Mouse (Mus musculus): Measurements from ENCODE around the gene Cd24a. TPM values are rescaled to one million over a fixed set of nuclear protein-coding genes. Genes with fewer than 3 reads are reported as not detected.

Cd24a gene
- polyA plus RNA-seq, 1 experiment, result 186 TPM

DNA sequence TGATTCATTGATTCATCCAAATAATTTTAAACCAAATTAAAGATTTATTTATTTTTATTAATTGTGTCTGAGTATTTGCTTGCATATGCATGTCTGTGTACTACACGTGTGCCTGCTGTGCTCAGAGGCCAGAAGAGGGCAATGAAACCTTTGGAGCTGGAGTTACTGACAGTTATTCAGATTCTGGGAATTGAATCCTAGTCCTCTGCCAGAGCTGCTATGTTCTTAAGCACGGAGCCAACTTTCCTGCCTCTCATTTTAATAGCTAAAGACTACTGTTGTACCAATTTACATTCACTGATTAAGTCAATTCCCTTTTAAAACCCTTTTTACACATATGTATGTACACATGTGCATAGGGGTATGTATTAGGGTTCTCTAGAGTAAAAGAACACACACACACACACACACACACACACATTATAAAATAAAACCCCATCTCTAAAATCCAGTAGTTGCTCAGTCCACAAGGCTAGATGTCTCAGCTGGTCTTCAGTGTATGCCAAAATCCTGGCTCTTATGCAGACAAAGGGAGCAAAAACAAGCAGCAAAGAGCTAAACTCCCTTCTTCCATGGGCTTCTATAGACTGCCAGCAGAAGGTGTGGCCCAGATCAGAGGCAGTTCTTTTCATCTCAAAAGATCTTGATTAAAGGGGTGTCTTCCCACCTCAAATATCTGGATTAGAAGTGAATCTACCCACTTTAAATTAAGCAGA, 53.7 kb downstream of the Cd24a start:
- Histone ChIP-seq H3K4me1 (ENCODE audit: control insufficient read depth, insufficient read depth, low read length) (peaks cover 4% of the 10 kb centered on the region; the same call in 1 of the 2 replicates), H3K27ac (ENCODE audit: insufficient read depth, low read depth, low read length) (no peak overlapping the region), H3K36me3 (ENCODE audit: control insufficient read depth, insufficient read depth, low read length) (no peaks in the 10 kb centered on the region), H3K27me3 (replicated peaks; ENCODE audit: control insufficient read depth, insufficient read depth, low read length) (no peaks in the 10 kb centered on the region), H3K4me3 (ENCODE audit: insufficient read depth, low read depth, low read length) (no peak overlapping the region)
- DNase-seq, result no peak
- 68% methylated on average over 2 of the region's 2 CpGs for WGBS
- TF ChIP-seq CTCF (conservative IDR thresholded peaks at IDR 0.05; ENCODE audit: insufficient read depth, insufficient read length, low read depth, low read length) (0 out of 2 replicates have a peak, but pooled peaks have one; percentile 4), POLR2A (IDR thresholded peaks at IDR 0.05; ENCODE audit: low read depth, low read length) (no peak)

GRCm38 (mm10) chr10:43633117-43633516, 55.0 kb downstream of the Cd24a start:
- Histone ChIP-seq H3K36me3 (ENCODE audit: control insufficient read depth, insufficient read depth, low read length) (no peaks in the 10 kb centered on the region), H3K4me1 (ENCODE audit: control insufficient read depth, insufficient read depth, low read length) (peaks cover 4% of the 10 kb centered on the region; the same call in 1 of the 2 replicates), H3K27me3 (replicated peaks; ENCODE audit: control insufficient read depth, insufficient read depth, low read length) (no peaks in the 10 kb centered on the region), H3K27ac (ENCODE audit: insufficient read depth, low read depth, low read length) (no peak overlapping the region), H3K4me3 (ENCODE audit: insufficient read depth, low read depth, low read length) (no peak overlapping the region)
- DNase-seq, result no peak
- TF ChIP-seq CTCF (conservative IDR thresholded peaks at IDR 0.05; ENCODE audit: insufficient read depth, insufficient read length, low read depth, low read length), result no peak
- no peak for TF ChIP-seq POLR2A (IDR thresholded peaks at IDR 0.05; ENCODE audit: low read depth, low read length)
- WGBS, result 70% methylated on average over 4 of the region's 4 CpGs

Other genes starting within 250 kb of the Cd24a start
- gene Bend3, start 99.5 kb upstream of the Cd24a start, polyA plus RNA-seq (2012; rRNA removed), result 3.8 TPM in 2 replicates
- 74.5 and 91.3 TPM in 2 replicates for gene Gm9803, start 54.2 kb upstream of the Cd24a start, polyA plus RNA-seq (2012; rRNA removed)
- gene 1700021F05Rik, start 37.3 kb upstream of the Cd24a start, polyA plus RNA-seq (2012; rRNA removed), result 13.3 and 19.6 TPM in 2 replicates